Mouse (Mus musculus): ENCODE measurements at regions not wholly inside any gene's neighbourhood (a gene's known extent, or its start where the extent isn't known, plus 50 kb on each side); places are given as distances from the start of the nearest gene placed in this dataset.
A peak's percentile ranks its signal among the peaks of the same experiment; 100 is the strongest.
"Not testable (repeated sequence)": the region's sequence is repeated elsewhere in the genome, so short reads cannot be mapped to it uniquely, and the experiment has no call there.

DNA sequence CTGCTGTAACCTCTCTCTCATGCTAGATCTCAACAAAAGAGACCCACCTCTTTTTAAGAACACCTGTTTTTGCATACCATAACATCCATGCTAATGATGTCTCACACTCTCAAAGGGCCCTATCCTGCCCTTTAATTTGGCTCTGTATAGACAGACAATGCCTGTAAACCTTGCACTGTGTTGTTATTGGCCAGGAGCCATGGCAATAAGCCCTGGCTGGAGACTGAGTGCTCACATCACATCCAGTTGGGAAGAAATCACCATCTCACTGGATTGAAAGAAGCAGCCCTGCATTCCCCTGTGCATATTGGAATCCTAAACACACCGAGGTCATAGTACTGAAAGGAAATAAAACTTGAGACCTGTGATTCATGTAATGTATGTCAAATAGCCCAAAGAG, 598.7 kb upstream of the Sox11 start:
- H3K4me2 ChIP-seq (replicated peaks), result no peak overlapping the region
- WGBS, result 65% methylated on average over 1 of the region's 1 CpGs
- H3K9ac ChIP-seq, result no peak overlapping the region
- H3K9me3 ChIP-seq, result no peaks in the 10 kb centered on the region
- no peak for ATAC-seq
- H3K27me3 ChIP-seq (replicated peaks), result no peaks in the 10 kb centered on the region
- no peaks in the 10 kb centered on the region for H3K36me3 ChIP-seq
- H3K27ac ChIP-seq, result no peak overlapping the region
- no peaks in the 10 kb centered on the region for H3K4me1 ChIP-seq (replicated peaks)
- no peak overlapping the region for H3K4me3 ChIP-seq (replicated peaks)

- H3K4me2 ChIP-seq (replicated peaks), result no peak overlapping the region; the same call in 1 of the 2 replicates
- no peak for ATAC-seq
- WGBS, result 17% methylated on average over 7 of the region's 7 CpGs
These were observed 590.2 kb upstream of the Sox11 start for GRCm38 (mm10) chr12:27932382-27933140.

DNA sequence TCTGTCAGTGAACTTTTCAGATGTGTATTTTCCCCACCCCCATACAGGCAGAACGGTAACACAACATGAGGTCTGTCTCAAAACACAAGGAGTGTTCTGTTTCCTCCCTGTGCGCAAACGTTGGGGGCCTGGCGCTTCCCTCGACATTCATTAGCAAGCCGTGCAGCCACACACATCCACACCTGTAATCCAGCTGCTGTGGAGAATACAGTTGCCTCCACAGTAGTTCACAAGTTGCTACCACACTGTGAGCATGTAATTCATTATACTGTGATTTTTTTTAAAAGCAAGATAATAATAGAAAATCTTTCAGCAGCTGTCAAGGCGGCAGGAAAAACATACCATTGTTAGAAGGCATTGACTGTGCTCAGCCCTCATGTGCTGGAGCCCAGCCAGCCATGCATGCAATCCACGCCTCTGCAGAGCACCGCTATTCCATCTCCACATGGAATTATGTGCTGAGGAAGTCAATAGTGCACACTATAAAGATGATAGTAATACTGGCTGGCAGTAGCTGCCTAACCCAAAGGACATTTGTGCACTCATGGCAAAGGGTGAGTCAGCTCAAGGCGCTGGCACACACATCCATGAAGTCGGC, 586.1 kb upstream of the Sox11 start:
- Histone ChIP-seq H3K4me3 (replicated peaks) (no peak overlapping the region), H3K36me3 (no peaks in the 10 kb centered on the region), H3K27ac (no peak overlapping the region), H3K4me1 (replicated peaks) (0 out of 2 replicates have a peak, but pooled peaks cover 2% of the 10 kb centered on the region), H3K9me3 (no peaks in the 10 kb centered on the region), H3K27me3 (replicated peaks) (no peaks in the 10 kb centered on the region), H3K4me2 (replicated peaks) (no peak overlapping the region), H3K9ac (no peak overlapping the region)
- WGBS, result 52% methylated on average over 11 of the region's 11 CpGs
- peak; percentile 23; the same call in 1 of the 2 replicates for ATAC-seq

More at GRCm38 (mm10) chr12:27932382-27933140, 590.2 kb upstream of the Sox11 start:
- no peak overlapping the region for H3K27ac ChIP-seq
- H3K4me1 ChIP-seq (replicated peaks), result 0 out of 2 replicates have a peak, but pooled peaks cover 2% of the 10 kb centered on the region
- H3K9me3 ChIP-seq, result no peaks in the 10 kb centered on the region
- H3K27me3 ChIP-seq (replicated peaks), result no peaks in the 10 kb centered on the region
- H3K4me3 ChIP-seq (replicated peaks), result no peak overlapping the region
- no peaks in the 10 kb centered on the region for H3K36me3 ChIP-seq
- H3K9ac ChIP-seq, result no peak overlapping the region

- Histone ChIP-seq H3K9ac (no peak overlapping the region), H3K27me3 (replicated peaks) (no peaks in the 10 kb centered on the region), H3K4me3 (replicated peaks) (no peak overlapping the region), H3K4me2 (replicated peaks) (no peak overlapping the region), H3K36me3 (no peaks in the 10 kb centered on the region), H3K27ac (no peak overlapping the region), H3K9me3 (no peaks in the 10 kb centered on the region), H3K4me1 (replicated peaks) (no peaks in the 10 kb centered on the region)
- 90% methylated on average over 6 of the region's 6 CpGs for WGBS
- ATAC-seq, result no peak
These were observed 584.4 kb upstream of the Sox11 start for GRCm38 (mm10) chr12:27926730-27927129.

DNA sequence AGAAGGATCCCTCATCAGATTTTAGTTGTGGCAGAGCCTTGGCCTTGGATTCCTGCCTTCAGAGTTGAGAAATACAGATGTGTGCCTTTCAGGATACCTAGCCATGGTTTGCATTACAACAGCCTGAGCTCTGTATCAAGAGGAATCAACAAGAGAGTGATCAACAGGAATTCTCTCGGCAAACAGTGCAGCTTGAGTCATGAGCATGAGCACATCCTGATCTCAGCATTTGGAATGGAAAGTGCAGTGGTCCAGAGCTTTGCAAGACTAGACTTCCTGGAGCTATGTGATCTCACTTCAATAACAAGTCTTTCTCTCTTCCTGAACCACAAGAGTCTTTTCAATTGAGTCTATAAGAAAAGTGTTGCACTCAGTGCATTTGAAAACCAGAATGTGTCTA, 578.2 kb upstream of the Sox11 start:
- no peak for ATAC-seq
- Histone ChIP-seq H3K4me1 (replicated peaks) (no peaks in the 10 kb centered on the region), H3K4me3 (replicated peaks) (no peak overlapping the region), H3K36me3 (no peaks in the 10 kb centered on the region), H3K4me2 (replicated peaks) (no peak overlapping the region), H3K27me3 (replicated peaks) (no peaks in the 10 kb centered on the region), H3K9ac (no peak overlapping the region), H3K27ac (no peak overlapping the region), H3K9me3 (no peaks in the 10 kb centered on the region)
- 57% methylated on average over 1 of the region's 1 CpGs for WGBS

DNA sequence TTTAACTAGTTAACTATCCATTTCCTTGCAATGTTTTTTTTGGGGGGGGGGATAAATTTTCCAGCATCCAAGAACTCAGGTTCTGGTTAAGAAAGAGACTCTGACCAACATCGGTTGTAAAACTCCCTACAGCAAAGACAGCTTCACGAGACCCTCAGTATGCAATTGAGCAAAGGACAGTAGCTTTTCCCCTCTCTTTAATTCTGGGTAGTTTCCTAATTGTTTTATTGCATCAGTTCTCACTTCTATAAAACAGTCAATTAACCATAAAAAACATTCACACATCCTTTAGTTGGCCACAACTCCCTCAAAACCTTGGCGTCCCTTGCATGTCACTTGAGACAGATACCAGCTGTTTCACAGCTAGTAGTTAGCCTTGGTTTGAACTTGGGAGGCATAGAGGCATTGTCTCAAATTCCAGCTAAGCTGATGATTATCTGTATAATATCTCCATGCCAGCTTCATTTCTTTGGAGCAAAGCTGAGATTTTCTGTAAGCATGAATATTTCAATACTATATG, 574.1 kb upstream of the Sox11 start:
- H3K4me1 ChIP-seq (replicated peaks), result no peaks in the 10 kb centered on the region
- no peak overlapping the region for H3K9ac ChIP-seq
- no peaks in the 10 kb centered on the region for H3K27me3 ChIP-seq (replicated peaks)
- no peak overlapping the region for H3K4me3 ChIP-seq (replicated peaks)
- WGBS, result 38% methylated on average over 3 of the region's 3 CpGs
- no peak overlapping the region for H3K27ac ChIP-seq
- ATAC-seq, result no peak
- no peaks in the 10 kb centered on the region for H3K9me3 ChIP-seq
- H3K36me3 ChIP-seq, result no peaks in the 10 kb centered on the region
- H3K4me2 ChIP-seq (replicated peaks), result no peak overlapping the region

- 87% methylated on average over 5 of the region's 5 CpGs for WGBS
- ATAC-seq, result no peak
These were observed 567.2 kb upstream of the Sox11 start for GRCm38 (mm10) chr12:27909417-27910100.

GRCm38 (mm10) chr12:27896682-27897081, 554.3 kb upstream of the Sox11 start:
- ATAC-seq; H3K27ac ChIP-seq; H3K4me3 ChIP-seq (replicated peaks); H3K9ac ChIP-seq; H3K27me3 ChIP-seq (replicated peaks); H3K36me3 ChIP-seq; H3K9me3 ChIP-seq; H3K4me2 ChIP-seq (replicated peaks); H3K4me1 ChIP-seq (replicated peaks): not testable (repeated sequence)

More at GRCm38 (mm10) chr12:27909417-27910100, 567.2 kb upstream of the Sox11 start:
- no peak overlapping the region for H3K4me3 ChIP-seq (replicated peaks)
- no peaks in the 10 kb centered on the region for H3K9me3 ChIP-seq
- H3K4me2 ChIP-seq (replicated peaks), result no peak overlapping the region
- H3K4me1 ChIP-seq (replicated peaks), result no peaks in the 10 kb centered on the region
- H3K36me3 ChIP-seq, result no peaks in the 10 kb centered on the region
- H3K27ac ChIP-seq, result no peak overlapping the region
- H3K9ac ChIP-seq, result no peak overlapping the region
- H3K27me3 ChIP-seq (replicated peaks), result no peaks in the 10 kb centered on the region

DNA sequence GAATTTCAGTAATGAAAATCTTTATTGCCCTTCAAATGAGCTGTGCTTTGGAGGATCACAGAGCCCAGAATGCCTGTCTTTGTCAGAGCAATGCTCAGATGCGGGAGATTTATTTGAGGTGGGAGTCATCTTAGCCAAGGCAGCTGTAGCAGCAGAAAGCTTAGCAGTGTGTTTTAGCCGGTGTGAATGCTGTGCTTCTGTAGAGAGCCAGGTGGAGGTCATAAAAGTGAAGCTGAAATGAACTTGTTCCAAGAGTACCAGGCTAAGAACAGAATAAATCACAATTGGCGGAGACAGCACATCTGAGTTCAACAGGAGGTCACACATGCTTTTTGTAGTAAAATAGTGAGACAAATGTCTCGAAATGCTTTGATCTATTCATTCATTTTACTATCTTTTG, 539.3 kb upstream of the Sox11 start:
- no peak overlapping the region for H3K27ac ChIP-seq
- no peaks in the 10 kb centered on the region for H3K9me3 ChIP-seq
- no peak overlapping the region for H3K4me2 ChIP-seq (replicated peaks)
- H3K27me3 ChIP-seq (replicated peaks), result no peaks in the 10 kb centered on the region
- WGBS, result 32% methylated on average over 4 of the region's 4 CpGs
- no peak for ATAC-seq
- no peaks in the 10 kb centered on the region for H3K4me1 ChIP-seq (replicated peaks)
- H3K36me3 ChIP-seq, result no peaks in the 10 kb centered on the region
- H3K9ac ChIP-seq, result no peak overlapping the region
- no peak overlapping the region for H3K4me3 ChIP-seq (replicated peaks)

- WGBS, result 50% methylated on average over 1 of the region's 1 CpGs
- Histone ChIP-seq H3K9me3 (no peaks in the 10 kb centered on the region), H3K4me1 (replicated peaks) (no peaks in the 10 kb centered on the region), H3K4me3 (replicated peaks) (no peak overlapping the region), H3K4me2 (replicated peaks) (no peak overlapping the region), H3K27me3 (replicated peaks) (no peaks in the 10 kb centered on the region), H3K36me3 (no peaks in the 10 kb centered on the region), H3K9ac (no peak overlapping the region), H3K27ac (no peak overlapping the region)
- no peak for ATAC-seq
These were observed 524.0 kb upstream of the Sox11 start for GRCm38 (mm10) chr12:27866421-27866820.

GRCm38 (mm10) chr12:27849537-27849936, 507.2 kb upstream of the Sox11 start:
- H3K9me3 ChIP-seq, result no peaks in the 10 kb centered on the region
- no peaks in the 10 kb centered on the region for H3K4me1 ChIP-seq (replicated peaks)
- H3K27ac ChIP-seq, result no peak overlapping the region
- no peaks in the 10 kb centered on the region for H3K36me3 ChIP-seq
- no peak overlapping the region for H3K9ac ChIP-seq
- H3K4me2 ChIP-seq (replicated peaks), result no peak overlapping the region
- ATAC-seq, result no peak
- no peaks in the 10 kb centered on the region for H3K27me3 ChIP-seq (replicated peaks)
- WGBS, result 82% methylated on average over 3 of the region's 3 CpGs
- H3K4me3 ChIP-seq (replicated peaks), result no peak overlapping the region

DNA sequence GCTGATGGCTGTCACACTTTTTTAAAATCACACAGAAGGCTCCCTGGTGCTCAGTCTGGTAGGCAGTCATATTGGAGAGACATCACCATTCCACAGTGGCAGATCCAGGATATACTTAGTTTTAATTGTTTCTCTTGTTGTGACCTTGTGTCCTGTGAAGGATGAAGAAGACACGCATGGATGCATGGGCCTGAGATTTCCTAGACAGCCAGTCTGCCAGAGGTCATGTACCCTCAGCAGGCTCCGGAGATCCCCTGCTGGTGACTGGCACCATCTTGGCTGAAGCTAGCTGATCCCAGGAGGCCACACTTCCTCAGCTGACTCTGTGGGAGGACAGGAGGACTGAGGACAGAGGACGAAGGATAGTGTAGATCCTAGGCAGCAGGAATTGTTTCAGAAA, 506.7 kb upstream of the Sox11 start:
- no peak for ATAC-seq
- WGBS, result 78% methylated on average over 3 of the region's 3 CpGs

More for the DNA sequence above, 506.7 kb upstream of the Sox11 start:
- H3K9ac ChIP-seq, result no peak overlapping the region
- no peaks in the 10 kb centered on the region for H3K4me1 ChIP-seq (replicated peaks)
- no peak overlapping the region for H3K4me2 ChIP-seq (replicated peaks)
- no peaks in the 10 kb centered on the region for H3K9me3 ChIP-seq
- H3K36me3 ChIP-seq, result no peaks in the 10 kb centered on the region
- H3K4me3 ChIP-seq (replicated peaks), result no peak overlapping the region
- no peaks in the 10 kb centered on the region for H3K27me3 ChIP-seq (replicated peaks)
- H3K27ac ChIP-seq, result no peak overlapping the region

Measured in intestine, embryonic 15.5 days (tissue).